Mouse (Mus musculus): ENCODE measurements around the gene Prkn.

GRCm38 (mm10) chr17:11881110-11881820 is 1041.1 kb downstream of the Prkn start:
- TF ChIP-seq EP300 (IDR thresholded peaks at IDR 0.05) = no peak
- no peak for TF ChIP-seq CTCF (IDR thresholded peaks at IDR 0.05)

Measured in lung, postnatal 0 days (tissue).